Mouse (Mus musculus) adrenal gland, postnatal 0 days (tissue): ENCODE measurements around the gene Gpx3. TPM values are rescaled to one million over a fixed set of nuclear protein-coding genes. Genes with fewer than 3 reads are reported as not detected.

Experiments
- polyA plus RNA-seq: library from polyadenylated mRNA; unstranded; fragments of >200 nt; fragmentation: Nextera tagmentation; extraction: Ambion mirVana; gene quantifications from 2 replicates; pipeline ENCODE4 v1.2.1, GENCODE M21; 2015

The Gpx3 gene
- 183 and 329 TPM in 2 replicates for polyA plus RNA-seq

GRCm38 (mm10) chr11:54902333-54903323 is at the start of gene Gpx3:
Gene Gpx3, plus strand, starts transcription at chr11:54902453.

GRCm38 (mm10) chr11:54860256-54861038 is 41.8 kb upstream of the Gpx3 start, which contains the start of gene Lyrm7:
Gene Lyrm7, minus strand, starts transcription at chr11:54860916.

GRCm38 (mm10) chr11:54866119-54867048 is 35.9 kb upstream of the Gpx3 start, which contains the start of gene Hint1:
Gene Hint1, plus strand, starts transcription at chr11:54866383.

Other genes with a start within 250 kb of the Gpx3 start
- gene Cdc42se2, start 114.8 kb upstream of the Gpx3 start, polyA plus RNA-seq = 39.3 and 42.7 TPM in 2 replicates
- 3.1 and 4.4 TPM in 2 replicates for gene Lyrm7, start 41.5 kb upstream of the Gpx3 start, polyA plus RNA-seq
- gene Hint1, start 36.1 kb upstream of the Gpx3 start, polyA plus RNA-seq = 952 and 1,287 TPM in 2 replicates
- 21.4 and 41.3 TPM in 2 replicates for gene Tnip1, start 60.5 kb downstream of the Gpx3 start, polyA plus RNA-seq
- 96.3 and 99.1 TPM in 2 replicates for gene Anxa6, start 131.0 kb downstream of the Gpx3 start, polyA plus RNA-seq
- gene Ccdc69, start 175.7 kb downstream of the Gpx3 start, polyA plus RNA-seq = 2.9 and 4.7 TPM in 2 replicates
- gene Gm2a, start 195.7 kb downstream of the Gpx3 start, polyA plus RNA-seq = 81.5 and 184 TPM in 2 replicates
- gene Slc36a3, start 249.3 kb downstream of the Gpx3 start, polyA plus RNA-seq = not detected in 2 replicates